Mouse (Mus musculus): ENCODE results near the gene Gpr152. TPM values are rescaled to one million over a fixed set of nuclear protein-coding genes. Genes with fewer than 3 reads are reported as not detected.

Gene Gpr152
- polyA plus RNA-seq, 1 experiment from 2014 or later = not detected

GRCm38 (mm10) chr19:4184976-4185975, 45.7 kb downstream of the Gpr152 start:
- no peak overlapping the region for H3K4me2 ChIP-seq
- H3K36me3 ChIP-seq (ENCODE audit: insufficient read depth) = no peaks in the 10 kb centered on the region
- no peaks in the 10 kb centered on the region for H3K27me3 ChIP-seq (ENCODE audit: insufficient read depth, low read length)
- H3K4me3 ChIP-seq (ENCODE audit: low read depth, low read length) = no peak overlapping the region
- H3K4me1 ChIP-seq (ENCODE audit: insufficient read depth) = no peaks in the 10 kb centered on the region
- no peak for TF ChIP-seq CTCF (IDR thresholded peaks at IDR 0.05; ENCODE audit: low read depth)
- ATAC-seq (ENCODE audit: insufficient read depth) (peak; percentile 26; the same call in 1 of the 2 replicates), DNase-seq (peak; percentile 32)
- H3K9ac ChIP-seq = peak overlapping the region; percentile 4; the same call in 1 of the 2 replicates
- peak overlapping the region; percentile 20; the same call in 1 of the 2 replicates for H3K27ac ChIP-seq (ENCODE audit: low read depth)
- no peaks in the 10 kb centered on the region for H3K9me3 ChIP-seq (ENCODE audit: low read depth, low read length)
- WGBS = 44% methylated on average over 15 of the region's 15 CpGs

DNA sequence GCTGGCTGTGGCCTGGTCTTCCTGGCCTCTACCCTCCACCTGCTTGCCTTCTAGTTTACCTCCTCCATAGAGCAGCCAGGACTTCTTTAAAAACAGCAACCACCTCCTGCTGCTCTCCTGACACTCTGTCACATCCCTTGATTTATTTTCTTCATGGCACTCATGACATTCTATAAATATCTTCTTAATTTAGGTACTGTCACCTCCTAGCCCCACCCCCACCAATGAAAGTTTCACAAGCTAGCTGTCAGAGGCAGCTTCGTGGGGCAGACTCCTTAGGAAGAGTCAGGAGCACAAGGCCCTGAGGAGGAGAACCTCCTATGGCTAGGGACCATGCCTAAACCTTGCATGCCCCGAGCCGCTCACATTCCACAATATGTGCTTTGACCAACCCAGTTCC, 47.7 kb downstream of the Gpr152 start:
- Histone ChIP-seq H3K9me3 (ENCODE audit: low read depth, low read length) (no peaks in the 10 kb centered on the region), H3K27ac (ENCODE audit: low read depth) (no peak overlapping the region), H3K4me1 (ENCODE audit: insufficient read depth) (peaks cover 5% of the 10 kb centered on the region; the same call in 1 of the 2 replicates), H3K27me3 (ENCODE audit: insufficient read depth, low read length) (no peaks in the 10 kb centered on the region), H3K4me2 (no peak overlapping the region), H3K4me3 (ENCODE audit: low read depth, low read length) (no peak overlapping the region), H3K36me3 (ENCODE audit: insufficient read depth) (no peaks in the 10 kb centered on the region), H3K9ac (no peak overlapping the region)
- DNase-seq (no peak), ATAC-seq (ENCODE audit: insufficient read depth) (no peak)
- WGBS = 63% methylated on average over 3 of the region's 3 CpGs
- no peak for TF ChIP-seq CTCF (IDR thresholded peaks at IDR 0.05; ENCODE audit: low read depth)

- Histone ChIP-seq H3K36me3 (ENCODE audit: insufficient read depth) (peaks cover 12% of the 10 kb centered on the region), H3K9ac (no peak overlapping the region), H3K4me3 (ENCODE audit: low read depth, low read length) (no peak overlapping the region), H3K4me2 (no peak overlapping the region), H3K4me1 (ENCODE audit: insufficient read depth) (peaks cover 11% of the 10 kb centered on the region), H3K9me3 (ENCODE audit: low read depth, low read length) (no peaks in the 10 kb centered on the region), H3K27ac (ENCODE audit: low read depth) (no peak overlapping the region), H3K27me3 (ENCODE audit: insufficient read depth, low read length) (no peaks in the 10 kb centered on the region)
- DNase-seq = no peak
- WGBS = 83% methylated on average over 12 of the region's 12 CpGs
- no peak for ATAC-seq (ENCODE audit: insufficient read depth)
- no peak for TF ChIP-seq CTCF (IDR thresholded peaks at IDR 0.05; ENCODE audit: low read depth)
These were observed 49.5 kb downstream of the Gpr152 start for GRCm38 (mm10) chr19:4189051-4189620.

DNA sequence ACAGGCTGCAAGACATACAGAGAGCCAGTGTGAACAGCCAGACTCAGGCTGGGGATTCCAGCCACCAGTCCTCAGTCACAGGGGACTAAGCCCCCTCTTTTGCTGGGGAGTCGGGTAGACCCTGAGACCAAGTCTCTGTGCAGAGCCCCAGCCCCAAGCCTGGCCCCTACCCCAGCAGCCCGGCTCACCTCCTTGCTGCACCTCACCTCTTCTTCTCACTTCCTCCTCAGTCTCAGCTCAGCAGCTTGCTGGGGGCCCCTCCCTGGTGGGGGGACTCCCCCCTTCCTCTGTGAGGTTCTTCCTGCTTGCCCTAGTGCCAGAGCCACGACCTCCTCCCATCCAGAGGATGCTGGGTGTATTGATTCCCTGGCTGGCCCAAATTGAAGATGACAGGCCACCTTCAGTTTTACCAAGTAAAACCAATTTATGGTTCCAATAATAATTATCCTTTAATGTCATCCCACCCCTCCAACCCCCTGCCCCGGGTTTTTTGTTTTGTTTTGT, 51.3 kb downstream of the Gpr152 start, which contains the start of gene Tbc1d10c:
Tbc1d10c (minus strand) TSS at position 454 of the 504 bp plus-strand sequence.
- no peak for TF ChIP-seq CTCF (IDR thresholded peaks at IDR 0.05; ENCODE audit: low read depth)
- peak within 1 kb of the TSS; percentile 95 for H3K9ac ChIP-seq
- H3K4me3 ChIP-seq (ENCODE audit: low read depth, low read length) = peak within 1 kb of the TSS; percentile 96
- H3K36me3 ChIP-seq (ENCODE audit: insufficient read depth) = peaks cover 29% of the 10 kb centered on the region
- peaks cover 11% of the 10 kb centered on the region for H3K4me1 ChIP-seq (ENCODE audit: insufficient read depth)
- no peak for ATAC-seq (ENCODE audit: insufficient read depth)
- no peaks in the 10 kb centered on the region for H3K9me3 ChIP-seq (ENCODE audit: low read depth, low read length)
- peak within 1 kb of the TSS; percentile 98 for H3K4me2 ChIP-seq
- H3K27me3 ChIP-seq (ENCODE audit: insufficient read depth, low read length) = no peaks in the 10 kb centered on the region
- DNase-seq = no peak
- H3K27ac ChIP-seq (ENCODE audit: low read depth) = peak within 1 kb of the TSS; percentile 90
- 51% methylated on average over 4 of the region's 4 CpGs for WGBS

DNA sequence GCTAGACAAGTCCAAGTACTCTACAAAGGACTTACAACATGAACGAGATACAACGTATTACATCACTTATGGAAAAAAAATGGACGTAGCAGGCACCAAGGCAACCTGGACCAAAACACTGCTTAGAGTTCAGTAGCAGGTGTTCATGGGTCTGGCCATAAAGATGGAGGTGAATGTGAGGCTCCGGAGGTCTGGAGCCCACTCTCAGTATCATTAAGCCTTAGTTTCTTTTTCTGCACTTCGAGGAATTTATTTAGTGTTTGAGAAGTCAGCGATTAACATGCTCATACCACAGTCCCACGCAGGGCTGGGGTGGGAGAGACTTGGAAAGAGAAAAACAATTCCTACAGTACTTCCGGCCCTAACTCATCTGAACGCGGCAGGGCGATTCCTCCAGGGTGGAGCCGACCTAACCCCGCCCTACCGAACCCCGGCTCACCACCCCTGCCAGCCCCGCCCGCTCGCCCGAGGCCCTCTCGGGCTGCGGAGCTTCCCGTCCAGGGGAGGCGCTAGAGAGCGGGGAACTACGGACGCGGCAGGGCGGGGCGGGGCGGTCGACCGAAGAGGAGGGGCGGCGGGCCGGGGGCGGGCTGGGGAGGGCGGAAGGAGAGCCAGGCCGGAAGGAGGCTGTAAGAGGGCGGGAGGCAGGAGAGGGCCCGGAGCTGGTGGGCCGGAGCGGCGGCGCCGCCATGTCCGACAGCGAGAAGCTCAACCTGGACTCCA, 52.1 kb downstream of the Gpr152 start, which contains the start of gene Ppp1ca:
Ppp1ca (plus strand) TSS at position 538 of the 723 bp plus-strand sequence.
- Histone ChIP-seq H3K4me1 (ENCODE audit: insufficient read depth) (peaks cover 11% of the 10 kb centered on the region), H3K4me2 (peak within 1 kb of the TSS; percentile 98), H3K36me3 (ENCODE audit: insufficient read depth) (peaks cover 37% of the 10 kb centered on the region), H3K27ac (ENCODE audit: low read depth) (peak within 1 kb of the TSS; percentile 90), H3K9me3 (ENCODE audit: low read depth, low read length) (no peaks in the 10 kb centered on the region), H3K4me3 (ENCODE audit: low read depth, low read length) (peak within 1 kb of the TSS; percentile 96), H3K9ac (peak within 1 kb of the TSS; percentile 95), H3K27me3 (ENCODE audit: insufficient read depth, low read length) (no peaks in the 10 kb centered on the region)
- WGBS = 4% methylated on average over 44 of the region's 47 CpGs
- ATAC-seq (ENCODE audit: insufficient read depth) (peak; percentile 93), DNase-seq (peak; percentile 97)
- peak; percentile 74 for TF ChIP-seq CTCF (IDR thresholded peaks at IDR 0.05; ENCODE audit: low read depth)

DNA sequence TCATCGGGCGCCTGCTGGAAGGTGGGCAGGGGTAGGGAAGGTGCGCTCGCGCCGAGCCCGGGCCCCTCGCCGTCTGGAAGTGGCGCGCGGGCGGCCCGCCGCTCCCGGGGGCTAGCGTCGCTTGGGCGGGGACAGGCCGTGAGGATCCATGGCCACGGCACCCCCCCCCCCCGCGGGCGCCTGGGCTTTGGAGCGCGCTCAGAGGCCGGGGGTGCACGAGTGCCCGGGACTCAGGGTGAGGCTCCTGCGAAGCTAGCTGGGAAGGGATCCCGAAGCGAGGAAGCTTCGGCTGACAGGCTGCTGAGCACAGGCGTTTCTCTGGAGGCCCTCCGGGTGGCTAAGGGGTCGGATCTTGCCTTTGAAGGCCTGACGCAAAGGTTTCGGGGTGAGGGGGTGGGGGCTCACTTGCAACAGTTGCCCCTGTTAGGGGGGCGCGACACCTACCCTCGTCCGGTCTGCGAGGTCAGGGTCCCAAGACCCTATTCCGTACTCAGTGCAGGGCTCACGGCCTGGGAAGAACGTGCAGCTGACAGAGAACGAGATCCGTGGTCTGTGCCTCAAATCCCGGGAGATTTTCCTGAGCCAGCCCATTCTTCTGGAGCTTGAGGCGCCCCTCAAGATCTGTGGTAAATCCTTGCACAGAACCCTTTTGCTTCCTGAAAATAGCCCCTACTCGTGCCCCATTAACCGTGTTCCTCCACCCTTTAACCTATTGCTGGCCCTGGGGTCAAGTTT, 52.8 kb downstream of the Gpr152 start:
- H3K36me3 ChIP-seq (ENCODE audit: insufficient read depth) = peaks cover 45% of the 10 kb centered on the region
- DNase-seq (peak; percentile 45), ATAC-seq (ENCODE audit: insufficient read depth) (peak; percentile 62)
- H3K4me1 ChIP-seq (ENCODE audit: insufficient read depth) = peaks cover 11% of the 10 kb centered on the region
- H3K9ac ChIP-seq = peak overlapping the region; percentile 95
- peak overlapping the region; percentile 98 for H3K4me2 ChIP-seq
- 1% methylated on average over 51 of the region's 52 CpGs for WGBS
- peak overlapping the region; percentile 90 for H3K27ac ChIP-seq (ENCODE audit: low read depth)
- no peaks in the 10 kb centered on the region for H3K9me3 ChIP-seq (ENCODE audit: low read depth, low read length)
- peak overlapping the region; percentile 96 for H3K4me3 ChIP-seq (ENCODE audit: low read depth, low read length)
- TF ChIP-seq CTCF (IDR thresholded peaks at IDR 0.05; ENCODE audit: low read depth) = no peak
- H3K27me3 ChIP-seq (ENCODE audit: insufficient read depth, low read length) = no peaks in the 10 kb centered on the region

Data from lung, embryonic 14.5 days (tissue).